ENCODE assay signal across 8 mouse cellular contexts in the genomic region with DNA sequence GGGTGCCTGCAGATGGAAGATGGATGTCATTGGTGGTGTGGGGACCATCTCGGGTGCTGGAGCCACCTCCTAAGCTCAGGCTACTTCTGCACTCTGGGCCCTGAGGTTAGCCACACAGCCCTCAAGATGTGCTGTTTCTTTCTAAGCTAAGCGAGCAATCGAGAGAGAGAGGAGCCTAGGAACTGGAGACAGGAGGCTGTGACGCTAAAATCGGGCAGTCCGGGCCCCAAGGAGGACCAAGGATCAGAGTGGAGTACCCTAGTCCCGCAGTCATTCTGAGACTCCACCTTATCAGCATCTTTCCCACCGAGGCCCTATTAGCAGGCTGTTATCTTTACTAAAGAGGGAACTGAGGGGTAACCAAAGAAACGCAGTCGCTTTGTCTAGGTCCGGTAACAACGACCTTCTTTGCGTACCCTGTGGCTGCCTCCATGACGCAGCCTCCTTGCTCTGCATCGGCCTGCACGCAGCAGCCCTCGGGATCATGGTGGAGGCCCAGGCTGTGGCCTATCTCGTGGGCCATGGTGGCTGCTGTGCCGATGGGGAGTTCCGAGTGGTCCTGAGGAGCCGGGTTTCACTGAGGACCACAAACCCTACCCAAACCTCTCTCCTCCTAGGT. TPM values are rescaled to one million over a fixed set of nuclear protein-coding genes. Genes with fewer than 3 reads are reported as not detected.
DNase-seq lines count a peak whose midpoint lies in the region; ATAC-seq lines count a peak whose summit lies in the region.

No protein-coding gene starts in this region.

- no peak for DNase-seq in heart, postnatal 36 days
- DNase-seq in ZHBTc4 (ENCODE audit: low read depth, low spot score) = peak; percentile 26
- peak; percentile 31 for DNase-seq in midbrain, embryonic 10.5 days (ENCODE audit: low spot score)
- no peak for DNase-seq in thymus, postnatal 4 days
- DNase-seq in ovary, postnatal 36 days (ENCODE audit: low spot score) = no peak

- intact Hi-C loops in heart, postnatal 36 days (cut with DNase I) = no loop called here

- H3K4me1 ChIP-seq in heart, embryonic 11.5 days (ENCODE audit: control insufficient read depth, insufficient read depth, low read length) = peaks cover 27% of the 10 kb centered on the region
- H3K4me1 ChIP-seq in midbrain, embryonic 10.5 days = peaks cover 34% of the 10 kb centered on the region

- 0 out of 2 replicates have a peak overlapping the region, but pooled peaks have one; percentile 6 for H3K9ac ChIP-seq in heart, embryonic 11.5 days (ENCODE audit: low read depth, low read length)

- peak overlapping the region; percentile 42 for H3K4me3 ChIP-seq in heart, embryonic 11.5 days (ENCODE audit: low read depth, low read length)
- H3K4me3 ChIP-seq in midbrain, embryonic 10.5 days = peak overlapping the region; percentile 51

- no peak for ATAC-seq in heart, embryonic 11.5 days (replicated peaks; ENCODE audit: insufficient number of reproducible peaks, low FRiP score, low TSS enrichment)
- ATAC-seq in hematopoietic stem cell, adult 5-6 weeks (replicated peaks in 1 of 2; ENCODE audit: insufficient read depth in 1 of 2, low FRiP score in 2 of 2, low TSS enrichment in 1 of 2, low read depth in 1 of 2, poor library complexity in 2 of 2, severe bottlenecking in 2 of 2) = peak; percentile 1 to 24; a peak in 1 of 4 replicates
- ATAC-seq in CD4-positive, CD25-positive, alpha-beta regulatory T cell, adult 4 months = no peak

- H3K9me3 ChIP-seq in heart, embryonic 11.5 days (replicated peaks; ENCODE audit: control insufficient read depth, low read length) = no peaks in the 10 kb centered on the region
- H3K9me3 ChIP-seq in midbrain, embryonic 10.5 days (replicated peaks) = no peaks in the 10 kb centered on the region

- peak overlapping the region; percentile 69 for H3K4me2 ChIP-seq in heart, embryonic 11.5 days

- no peaks in the 10 kb centered on the region for H3K36me3 ChIP-seq in heart, embryonic 11.5 days (ENCODE audit: control insufficient read depth, insufficient read depth, low read length)
- H3K36me3 ChIP-seq in midbrain, embryonic 10.5 days = no peaks in the 10 kb centered on the region

- no peak overlapping the region for H3K27ac ChIP-seq in heart, embryonic 11.5 days (ENCODE audit: low read depth, low read length)
- H3K27ac ChIP-seq in midbrain, embryonic 10.5 days (replicated peaks) = no peak overlapping the region

- H3K27me3 ChIP-seq in heart, embryonic 11.5 days (ENCODE audit: control insufficient read depth, insufficient read depth, low read length) = peaks cover 59% of the 10 kb centered on the region
- peaks cover 79% of the 10 kb centered on the region for H3K27me3 ChIP-seq in midbrain, embryonic 10.5 days (ENCODE audit: low read depth, poor library complexity, severe bottlenecking)

- 1% methylated on average over 21 of the region's 21 CpGs for WGBS in heart, embryonic 11.5 days (ENCODE audit: insufficient replicate concordance)
- 2% methylated on average over 21 of the region's 21 CpGs for WGBS in midbrain, embryonic 10.5 days

RNA-seq across cellular contexts. Expression of a gene that starts 8.9 kb away (rescaled TPM):
- polyA plus RNA-seq in heart, embryonic 11.5 days (2014; fragmentation: Nextera tagmentation; extraction: Ambion mirVana) = 4.1 and 5.7 TPM in 2 replicates
- total RNA-seq in heart, postnatal 36 days (2021) = 1 to 10 TPM; 1.7 to 2.2 TPM
- total RNA-seq in hematopoietic stem cell, adult 5-6 weeks (2017) = not detected in 2 replicates
- polyA plus RNA-seq in midbrain, embryonic 10.5 days (2016; fragmentation: Nextera tagmentation; extraction: Ambion mirVana) = 0.84 and 1.1 TPM in 2 replicates
- polyA plus RNA-seq in CD4-positive, CD25-positive, alpha-beta regulatory T cell, adult 4 months (2017; shearing (Covaris generic)) = 1 to 10 TPM in 1 of 2 experiments, under 1 TPM in 1; 0.95 to 1.9 TPM

RNA-seq across cellular contexts. Expression of a gene that starts 11.9 kb away (rescaled TPM):
- 2.9 and 3.8 TPM in 2 replicates for polyA plus RNA-seq in heart, embryonic 11.5 days (2014; fragmentation: Nextera tagmentation; extraction: Ambion mirVana)
- 10 to 100 TPM in 1 of 2 experiments, 1 to 10 TPM in 1; 6.9 to 10.4 TPM for total RNA-seq in heart, postnatal 36 days (2021)
- 5.2 TPM in 1 of 2 replicates, not detected in the other for total RNA-seq in hematopoietic stem cell, adult 5-6 weeks (2017)
- polyA plus RNA-seq in midbrain, embryonic 10.5 days (2016; fragmentation: Nextera tagmentation; extraction: Ambion mirVana) = 3.6 and 3.7 TPM in 2 replicates
- not detected for polyA plus RNA-seq in CD4-positive, CD25-positive, alpha-beta regulatory T cell, adult 4 months (2017; shearing (Covaris generic))

RNA-seq across cellular contexts. Expression of a gene that starts 31.8 kb away (rescaled TPM):
- polyA plus RNA-seq in heart, embryonic 11.5 days (2014; fragmentation: Nextera tagmentation; extraction: Ambion mirVana) = 0.11 and 0.16 TPM in 2 replicates
- total RNA-seq in heart, postnatal 36 days (2021) = 1 to 10 TPM; 1.9 to 4.6 TPM
- 0.19 TPM in 1 of 2 replicates, not detected in the other for total RNA-seq in hematopoietic stem cell, adult 5-6 weeks (2017)
- 0.12 TPM in 2 replicates for polyA plus RNA-seq in midbrain, embryonic 10.5 days (2016; fragmentation: Nextera tagmentation; extraction: Ambion mirVana)
- polyA plus RNA-seq in CD4-positive, CD25-positive, alpha-beta regulatory T cell, adult 4 months (2017; shearing (Covaris generic)) = not detected

Comparison
In these comparisons a context has a peak if more than half of its experiments do, and no peak if none do; other contexts are left out.
1. ATAC-seq: peak in hematopoietic stem cell, adult 5-6 weeks (2 of 2); none in heart, embryonic 11.5 days (single experiment) and CD4-positive, CD25-positive, alpha-beta regulatory T cell, adult 4 months (single experiment).
2. DNase-seq: peak in ZHBTc4 (single experiment) and midbrain, embryonic 10.5 days (single experiment); none in heart, postnatal 36 days (0 of 2), thymus, postnatal 4 days (single experiment) and ovary, postnatal 36 days (single experiment).